Mouse (Mus musculus): ENCODE measurements around the gene Slc4a10. TPM values are rescaled to one million over a fixed set of nuclear protein-coding genes. Genes with fewer than 3 reads are reported as not detected.

Slc4a10 gene
- polyA plus RNA-seq (2015; fragmentation: Nextera tagmentation; extraction: Ambion mirVana), result 0.02 and 0.06 TPM in 2 replicates

DNA sequence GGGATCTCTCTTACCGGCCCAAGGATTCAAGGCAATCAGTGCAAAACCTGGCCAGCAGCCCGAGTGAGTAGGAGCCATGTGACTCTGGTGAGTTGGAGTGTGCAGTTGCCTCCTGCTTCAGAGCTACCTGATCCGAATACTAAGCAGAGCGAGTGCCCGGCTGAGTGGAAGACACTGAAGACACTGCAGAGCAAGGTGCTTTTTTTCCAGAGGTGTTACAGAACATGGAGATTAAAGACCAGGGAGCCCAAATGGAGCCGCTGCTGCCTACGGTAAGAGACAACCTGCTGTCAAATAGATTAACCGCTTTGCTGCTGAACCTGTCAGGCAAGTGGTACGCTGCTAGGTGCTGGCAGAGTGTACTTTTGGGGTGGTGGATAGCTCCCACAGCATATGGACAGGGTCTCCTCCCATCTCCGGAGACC lies at the start of gene Slc4a10:
Gene Slc4a10, plus strand, starts transcription at position 42 of the 425 bp plus-strand sequence.

Other genes with a start within 250 kb of the Slc4a10 start
- 0.09 and 0.12 TPM in 2 replicates for gene Tbr1, start 243.5 kb upstream of the Slc4a10 start, polyA plus RNA-seq (2015; fragmentation: Nextera tagmentation; extraction: Ambion mirVana)

Measured in skeletal muscle tissue, postnatal 0 days (tissue).